Comparison of ENCODE assay signal across 8 mouse cellular contexts in genomic region chr11:63131001-63131692, GRCm38 (mm10). TPM values are rescaled to one million over a fixed set of nuclear protein-coding genes. Genes with fewer than 3 reads are reported as not detected.
DNase-seq lines count a peak whose midpoint lies in the region; ATAC-seq and TF ChIP-seq lines count a peak whose summit lies in the region.

No protein-coding gene starts in this region.

- ATAC-seq in intestine, embryonic 14.5 days (replicated peaks; ENCODE audit: low FRiP score, low TSS enrichment, low read depth) = no peak
- peak; percentile 39; the same call in 1 of the 2 replicates for ATAC-seq in liver, embryonic 16.5 days (ENCODE audit: low read depth)

- TF ChIP-seq POLR2A in thymus, adult 2 months (IDR thresholded peaks at IDR 0.05; ENCODE audit: control insufficient read depth, extremely low read depth, insufficient read depth, low read length, poor library complexity) = no peak

- intact Hi-C loops in gastrocnemius, postnatal 14 days (cut with DNase I; ENCODE audit: low total_unique reads) = no loop called here

- H3K27me3 ChIP-seq in intestine, embryonic 14.5 days (replicated peaks; ENCODE audit: control insufficient read depth, insufficient read depth, low read length) = peaks cover 25% of the 10 kb centered on the region
- peaks cover 60% of the 10 kb centered on the region for H3K27me3 ChIP-seq in liver, embryonic 16.5 days (ENCODE audit: control insufficient read depth, insufficient read depth, low read depth, low read length)
- peaks cover 6% of the 10 kb centered on the region; the same call in 1 of the 2 replicates for H3K27me3 ChIP-seq in thymus, adult 2 months (ENCODE audit: control insufficient read depth, insufficient read depth, low read length)

- peak overlapping the region; percentile 89 for H3K27ac ChIP-seq in intestine, embryonic 14.5 days (ENCODE audit: low read depth)
- no peak overlapping the region for H3K27ac ChIP-seq in liver, embryonic 16.5 days (ENCODE audit: low read length)
- no peak overlapping the region for H3K27ac ChIP-seq in thymus, adult 2 months (ENCODE audit: control insufficient read depth, insufficient read depth, low read length)

- H3K36me3 ChIP-seq in intestine, embryonic 14.5 days (ENCODE audit: control insufficient read depth, insufficient read depth, low read length) = peaks cover 8% of the 10 kb centered on the region; the same call in 1 of the 2 replicates
- no peaks in the 10 kb centered on the region for H3K36me3 ChIP-seq in liver, embryonic 16.5 days (ENCODE audit: control insufficient read depth, insufficient read depth)
- H3K36me3 ChIP-seq in thymus, adult 2 months (ENCODE audit: control insufficient read depth, insufficient read depth, low read length) = no peaks in the 10 kb centered on the region

- no peak for TF ChIP-seq CTCF in thymus, adult 2 months (IDR thresholded peaks at IDR 0.05; ENCODE audit: borderline replicate concordance, control insufficient read depth, extremely low read depth, insufficient read depth, low read length, poor library complexity)

- H3K4me2 ChIP-seq in intestine, embryonic 14.5 days (ENCODE audit: low read length) = peak overlapping the region; percentile 63
- H3K4me2 ChIP-seq in liver, embryonic 16.5 days (ENCODE audit: low read depth, low read length) = peak overlapping the region; percentile 39

- WGBS in intestine, embryonic 14.5 days = 4% methylated on average over 33 of the region's 33 CpGs
- 5% methylated on average over 33 of the region's 33 CpGs for WGBS in liver, embryonic 16.5 days (ENCODE audit: insufficient replicate concordance)
- 12% methylated on average over 33 of the region's 33 CpGs for WGBS in thymus, adult 2 months

- peak; percentile 86 for DNase-seq in 3134 (ENCODE audit: extremely low read depth, insufficient read length, low spot score)
- DNase-seq in adrenal gland, postnatal 14 days = peak; percentile 86
- DNase-seq in gastrocnemius, postnatal 14 days = peak; percentile 81
- DNase-seq in intestine, embryonic 14.5 days (ENCODE audit: low spot score) = no peak
- DNase-seq in ovary, adult 18-20 months (ENCODE audit: low spot score) = peak; percentile 61
- DNase-seq in cerebellum, adult 11 months = no peak
- DNase-seq in thymus, adult 2 months = no peak

- peak overlapping the region; percentile 75 for H3K9ac ChIP-seq in intestine, embryonic 14.5 days (ENCODE audit: low read length)
- peak overlapping the region; percentile 35; the same call in 1 of the 2 replicates for H3K9ac ChIP-seq in liver, embryonic 16.5 days (ENCODE audit: low read depth, low read length)

- peaks cover 23% of the 10 kb centered on the region for H3K4me1 ChIP-seq in intestine, embryonic 14.5 days (replicated peaks; ENCODE audit: control insufficient read depth, insufficient read depth, low read length)
- H3K4me1 ChIP-seq in liver, embryonic 16.5 days (ENCODE audit: control insufficient read depth, low read depth, low read length) = no peaks in the 10 kb centered on the region
- H3K4me1 ChIP-seq in thymus, adult 2 months (replicated peaks; ENCODE audit: control insufficient read depth, insufficient read depth, low read length) = no peaks in the 10 kb centered on the region

- H3K9me3 ChIP-seq in intestine, embryonic 14.5 days (ENCODE audit: control insufficient read depth, low read length) = no peaks in the 10 kb centered on the region
- H3K9me3 ChIP-seq in liver, embryonic 16.5 days (replicated peaks; ENCODE audit: control insufficient read depth, low read length) = no peaks in the 10 kb centered on the region

- H3K4me3 ChIP-seq in intestine, embryonic 14.5 days (ENCODE audit: low read depth, low read length) = peak overlapping the region; percentile 47
- peak overlapping the region; percentile 53 for H3K4me3 ChIP-seq in liver, embryonic 16.5 days (ENCODE audit: low read depth, low read length)
- H3K4me3 ChIP-seq in thymus, adult 2 months (ENCODE audit: control insufficient read depth, insufficient read depth, low read length) = no peak overlapping the region

RNA-seq across cellular contexts. Expression of gene Pmp22, which starts 2.4 kb away (rescaled TPM):
- 112 and 113 TPM in 2 replicates for total RNA-seq in adrenal gland, postnatal 14 days (2021)
- 100 to 1,000 TPM in 1 of 2 experiments, 10 to 100 TPM in 1; 92.1 to 338 TPM for total RNA-seq in gastrocnemius, postnatal 14 days (2021)
- 120 and 133 TPM in 2 replicates for polyA plus RNA-seq in intestine, embryonic 14.5 days (2014; fragmentation: Nextera tagmentation; extraction: Ambion mirVana)
- polyA plus RNA-seq in liver, embryonic 16.5 days (2015; fragmentation: Nextera tagmentation; extraction: Ambion mirVana) = 24.7 and 28.9 TPM in 2 replicates
- polyA plus RNA-seq in thymus, adult 2 months (2012; rRNA removed) = 24.2 and 27.3 TPM in 2 replicates

Comparison
In these comparisons a context has a peak if more than half of its experiments do, and no peak if none do; other contexts are left out.
1. DNase-seq: peak in 3134 (single experiment), adrenal gland, postnatal 14 days (single experiment), gastrocnemius, postnatal 14 days (single experiment) and ovary, adult 18-20 months (single experiment); none in intestine, embryonic 14.5 days (single experiment), cerebellum, adult 11 months (single experiment) and thymus, adult 2 months (single experiment).